Mouse (Mus musculus): ENCODE results near the gene Pcsk4. TPM values are rescaled to one million over a fixed set of nuclear protein-coding genes. Genes with fewer than 3 reads are reported as not detected.

Pcsk4 gene
- total and polyA plus RNA-seq, 2 experiments from 2014 or later = 7.5 to 14.6 TPM

GRCm38 (mm10) chr10:80345122-80345521 is 15.8 kb upstream of the Pcsk4 start:
- no peak overlapping the region for H3K27ac ChIP-seq (ENCODE audit: low read depth, low read length)

GRCm38 (mm10) chr10:80344131-80344661 is 14.9 kb upstream of the Pcsk4 start:
- Histone ChIP-seq H3K4me3 (ENCODE audit: low read depth, low read length) (no peak overlapping the region), H3K27me3 (ENCODE audit: insufficient read depth, low read length) (peaks cover 76% of the 10 kb centered on the region), H3K27ac (ENCODE audit: low read depth, low read length) (no peak overlapping the region), H3K4me1 (ENCODE audit: insufficient read depth, low read length) (0 out of 2 replicates have a peak, but pooled peaks cover 2% of the 10 kb centered on the region), H3K9ac (replicated peaks; ENCODE audit: low read length, poor library complexity, severe bottlenecking) (no peak overlapping the region), H3K4me2 (ENCODE audit: low read depth, low read length, poor library complexity, severe bottlenecking) (no peak overlapping the region), H3K36me3 (ENCODE audit: insufficient read depth, low read length) (no peaks in the 10 kb centered on the region), H3K9me3 (ENCODE audit: low read length) (no peaks in the 10 kb centered on the region)
- ATAC-seq (ENCODE audit: low FRiP score) (no peak), DNase-seq (ENCODE audit: low spot score) (no peak)
- WGBS = 43% methylated on average over 9 of the region's 9 CpGs
- TF ChIP-seq CTCF (IDR thresholded peaks at IDR 0.05) = no peak

More at GRCm38 (mm10) chr10:80345122-80345521, 15.8 kb upstream of the Pcsk4 start:
- H3K4me3 ChIP-seq (ENCODE audit: low read depth, low read length) = no peak overlapping the region
- H3K4me1 ChIP-seq (ENCODE audit: insufficient read depth, low read length) = 0 out of 2 replicates have a peak, but pooled peaks cover 2% of the 10 kb centered on the region
- TF ChIP-seq CTCF (IDR thresholded peaks at IDR 0.05) = no peak
- H3K36me3 ChIP-seq (ENCODE audit: insufficient read depth, low read length) = no peaks in the 10 kb centered on the region
- 2% methylated on average over 16 of the region's 16 CpGs for WGBS
- no peak for ATAC-seq (ENCODE audit: low FRiP score)
- DNase-seq (ENCODE audit: low spot score) = no peak
- H3K9ac ChIP-seq (replicated peaks; ENCODE audit: low read length, poor library complexity, severe bottlenecking) = no peak overlapping the region
- peaks cover 85% of the 10 kb centered on the region for H3K27me3 ChIP-seq (ENCODE audit: insufficient read depth, low read length)
- no peaks in the 10 kb centered on the region for H3K9me3 ChIP-seq (ENCODE audit: low read length)
- H3K4me2 ChIP-seq (ENCODE audit: low read depth, low read length, poor library complexity, severe bottlenecking) = no peak overlapping the region

GRCm38 (mm10) chr10:80343425-80343895 is 14.2 kb upstream of the Pcsk4 start:
- Histone ChIP-seq H3K36me3 (ENCODE audit: insufficient read depth, low read length) (no peaks in the 10 kb centered on the region), H3K9me3 (ENCODE audit: low read length) (no peaks in the 10 kb centered on the region), H3K9ac (replicated peaks; ENCODE audit: low read length, poor library complexity, severe bottlenecking) (peak overlapping the region; percentile 29; the same call in 1 of the 2 replicates), H3K27me3 (ENCODE audit: insufficient read depth, low read length) (peaks cover 69% of the 10 kb centered on the region), H3K4me2 (ENCODE audit: low read depth, low read length, poor library complexity, severe bottlenecking) (peak overlapping the region; percentile 45), H3K4me1 (ENCODE audit: insufficient read depth, low read length) (0 out of 2 replicates have a peak, but pooled peaks cover 2% of the 10 kb centered on the region), H3K27ac (ENCODE audit: low read depth, low read length) (no peak overlapping the region), H3K4me3 (ENCODE audit: low read depth, low read length) (peak overlapping the region; percentile 25)
- WGBS = 31% methylated on average over 9 of the region's 13 CpGs
- no peak for DNase-seq (ENCODE audit: low spot score)
- no peak for TF ChIP-seq CTCF (IDR thresholded peaks at IDR 0.05)
- no peak for ATAC-seq (ENCODE audit: low FRiP score)

- Histone ChIP-seq H3K27me3 (ENCODE audit: insufficient read depth, low read length) (peaks cover 63% of the 10 kb centered on the region), H3K9ac (replicated peaks; ENCODE audit: low read length, poor library complexity, severe bottlenecking) (peak overlapping the region; percentile 29; the same call in 1 of the 2 replicates), H3K4me1 (ENCODE audit: insufficient read depth, low read length) (0 out of 2 replicates have a peak, but pooled peaks cover 2% of the 10 kb centered on the region), H3K4me2 (ENCODE audit: low read depth, low read length, poor library complexity, severe bottlenecking) (peak overlapping the region; percentile 45), H3K36me3 (ENCODE audit: insufficient read depth, low read length) (no peaks in the 10 kb centered on the region), H3K9me3 (ENCODE audit: low read length) (no peaks in the 10 kb centered on the region), H3K4me3 (ENCODE audit: low read depth, low read length) (peak overlapping the region; percentile 25), H3K27ac (ENCODE audit: low read depth, low read length) (no peak overlapping the region)
- ATAC-seq (ENCODE audit: low FRiP score) (peak; percentile 56), DNase-seq (ENCODE audit: low spot score) (peak; percentile 73)
- 1% methylated on average over 29 of the region's 33 CpGs for WGBS
- no peak for TF ChIP-seq CTCF (IDR thresholded peaks at IDR 0.05)
Observed at GRCm38 (mm10) chr10:80342749-80343424, 13.6 kb upstream of the Pcsk4 start.

GRCm38 (mm10) chr10:80342305-80342748 is 13.0 kb upstream of the Pcsk4 start:
- H3K36me3 ChIP-seq (ENCODE audit: insufficient read depth, low read length) = no peaks in the 10 kb centered on the region
- H3K27me3 ChIP-seq (ENCODE audit: insufficient read depth, low read length) = peaks cover 57% of the 10 kb centered on the region
- H3K4me2 ChIP-seq (ENCODE audit: low read depth, low read length, poor library complexity, severe bottlenecking) = peak overlapping the region; percentile 45
- no peaks in the 10 kb centered on the region for H3K9me3 ChIP-seq (ENCODE audit: low read length)
- 4% methylated on average over 26 of the region's 26 CpGs for WGBS
- DNase-seq (ENCODE audit: low spot score) (no peak), ATAC-seq (ENCODE audit: low FRiP score) (peak; percentile 13; the same call in 1 of the 2 replicates)
- no peak overlapping the region for H3K27ac ChIP-seq (ENCODE audit: low read depth, low read length)
- no peak overlapping the region for H3K9ac ChIP-seq (replicated peaks; ENCODE audit: low read length, poor library complexity, severe bottlenecking)
- H3K4me3 ChIP-seq (ENCODE audit: low read depth, low read length) = peak overlapping the region; percentile 25
- 0 out of 2 replicates have a peak, but pooled peaks cover 2% of the 10 kb centered on the region for H3K4me1 ChIP-seq (ENCODE audit: insufficient read depth, low read length)
- no peak for TF ChIP-seq CTCF (IDR thresholded peaks at IDR 0.05)

Measured in midbrain, postnatal 0 days (tissue).